Mouse (Mus musculus): ENCODE results near the gene Wdr17. TPM values are rescaled to one million over a fixed set of nuclear protein-coding genes. Genes with fewer than 3 reads are reported as not detected.
"Not testable (repeated sequence)": the region's sequence is repeated elsewhere in the genome, so short reads cannot be mapped to it uniquely, and the experiment has no call there.

Wdr17 gene
- polyA plus RNA-seq, 1 experiment, result 5.5 TPM

- TF ChIP-seq POLR2A (IDR thresholded peaks at IDR 0.05; ENCODE audit: control insufficient read depth, low read depth, low read length), result no peak
- H3K27me3 ChIP-seq (ENCODE audit: control insufficient read depth, insufficient read depth, low read length), result no peaks in the 10 kb centered on the region
- H3K36me3 ChIP-seq (ENCODE audit: control insufficient read depth, insufficient read depth, low read length), result no peaks in the 10 kb centered on the region
- H3K4me3 ChIP-seq (ENCODE audit: control insufficient read depth, low read depth, low read length), result no peak overlapping the region
- no peak overlapping the region for H3K27ac ChIP-seq (ENCODE audit: control insufficient read depth, insufficient read depth, low read depth, low read length)
- H3K4me1 ChIP-seq (ENCODE audit: control insufficient read depth, insufficient read depth, low read length), result no peaks in the 10 kb centered on the region
Observed at GRCm38 (mm10) chr8:54660675-54661074, 226.3 kb downstream of the Wdr17 start.

GRCm38 (mm10) chr8:54659703-54660102, 227.3 kb downstream of the Wdr17 start:
- Histone ChIP-seq H3K4me3 (ENCODE audit: control insufficient read depth, low read depth, low read length) (no peak overlapping the region), H3K36me3 (ENCODE audit: control insufficient read depth, insufficient read depth, low read length) (no peaks in the 10 kb centered on the region), H3K27me3 (ENCODE audit: control insufficient read depth, insufficient read depth, low read length) (no peaks in the 10 kb centered on the region), H3K4me1 (ENCODE audit: control insufficient read depth, insufficient read depth, low read length) (no peaks in the 10 kb centered on the region), H3K27ac (ENCODE audit: control insufficient read depth, insufficient read depth, low read depth, low read length) (no peak overlapping the region)
- TF ChIP-seq POLR2A (IDR thresholded peaks at IDR 0.05; ENCODE audit: control insufficient read depth, low read depth, low read length) (no peak), CTCF (IDR thresholded peaks at IDR 0.05; ENCODE audit: control insufficient read depth, insufficient read depth, insufficient replicate concordance, low read depth, low read length) (no peak)

- no peak overlapping the region for H3K4me3 ChIP-seq (ENCODE audit: control insufficient read depth, low read depth, low read length)
- TF ChIP-seq CTCF (IDR thresholded peaks at IDR 0.05; ENCODE audit: control insufficient read depth, insufficient read depth, insufficient replicate concordance, low read depth, low read length) (no peak), POLR2A (IDR thresholded peaks at IDR 0.05; ENCODE audit: control insufficient read depth, low read depth, low read length) (no peak)
- H3K27ac ChIP-seq (ENCODE audit: control insufficient read depth, insufficient read depth, low read depth, low read length), result no peak overlapping the region
- no peaks in the 10 kb centered on the region for H3K27me3 ChIP-seq (ENCODE audit: control insufficient read depth, insufficient read depth, low read length)
- no peaks in the 10 kb centered on the region for H3K36me3 ChIP-seq (ENCODE audit: control insufficient read depth, insufficient read depth, low read length)
- no peaks in the 10 kb centered on the region for H3K4me1 ChIP-seq (ENCODE audit: control insufficient read depth, insufficient read depth, low read length)
Observed at GRCm38 (mm10) chr8:54638634-54639033, 248.3 kb downstream of the Wdr17 start.

GRCm38 (mm10) chr8:54616710-54617109, 270.3 kb downstream of the Wdr17 start:
- H3K27ac ChIP-seq (ENCODE audit: control insufficient read depth, insufficient read depth, low read depth, low read length); H3K4me3 ChIP-seq (ENCODE audit: control insufficient read depth, low read depth, low read length); H3K4me1 ChIP-seq (ENCODE audit: control insufficient read depth, insufficient read depth, low read length): not testable (repeated sequence)

GRCm38 (mm10) chr8:54610238-54610637, 276.7 kb downstream of the Wdr17 start:
- no peaks in the 10 kb centered on the region for H3K4me1 ChIP-seq (ENCODE audit: control insufficient read depth, insufficient read depth, low read length)
- H3K4me3 ChIP-seq (ENCODE audit: control insufficient read depth, low read depth, low read length), result no peak overlapping the region
- no peaks in the 10 kb centered on the region for H3K36me3 ChIP-seq (ENCODE audit: control insufficient read depth, insufficient read depth, low read length)
- TF ChIP-seq CTCF (IDR thresholded peaks at IDR 0.05; ENCODE audit: control insufficient read depth, insufficient read depth, insufficient replicate concordance, low read depth, low read length), result no peak
- TF ChIP-seq POLR2A (IDR thresholded peaks at IDR 0.05; ENCODE audit: control insufficient read depth, low read depth, low read length), result no peak
- H3K27ac ChIP-seq (ENCODE audit: control insufficient read depth, insufficient read depth, low read depth, low read length), result no peak overlapping the region
- no peaks in the 10 kb centered on the region for H3K27me3 ChIP-seq (ENCODE audit: control insufficient read depth, insufficient read depth, low read length)

More at GRCm38 (mm10) chr8:54616710-54617109, 270.3 kb downstream of the Wdr17 start:
- H3K27me3 ChIP-seq (ENCODE audit: control insufficient read depth, insufficient read depth, low read length); H3K36me3 ChIP-seq (ENCODE audit: control insufficient read depth, insufficient read depth, low read length): not testable (repeated sequence)

- no peaks in the 10 kb centered on the region for H3K36me3 ChIP-seq (ENCODE audit: control insufficient read depth, insufficient read depth, low read length)
- no peaks in the 10 kb centered on the region for H3K4me1 ChIP-seq (ENCODE audit: control insufficient read depth, insufficient read depth, low read length)
- H3K27me3 ChIP-seq (ENCODE audit: control insufficient read depth, insufficient read depth, low read length), result no peaks in the 10 kb centered on the region
- no peak overlapping the region for H3K4me3 ChIP-seq (ENCODE audit: control insufficient read depth, low read depth, low read length)
- no peak overlapping the region for H3K27ac ChIP-seq (ENCODE audit: control insufficient read depth, insufficient read depth, low read depth, low read length)
- TF ChIP-seq POLR2A (IDR thresholded peaks at IDR 0.05; ENCODE audit: control insufficient read depth, low read depth, low read length), result no peak
Observed at GRCm38 (mm10) chr8:54609336-54609735, 277.6 kb downstream of the Wdr17 start.

- H3K27me3 ChIP-seq (ENCODE audit: control insufficient read depth, insufficient read depth, low read length), result no peaks in the 10 kb centered on the region
- TF ChIP-seq CTCF (IDR thresholded peaks at IDR 0.05; ENCODE audit: control insufficient read depth, insufficient read depth, insufficient replicate concordance, low read depth, low read length), result no peak
- TF ChIP-seq POLR2A (IDR thresholded peaks at IDR 0.05; ENCODE audit: control insufficient read depth, low read depth, low read length), result no peak
- H3K4me1 ChIP-seq (ENCODE audit: control insufficient read depth, insufficient read depth, low read length), result peaks cover 2% of the 10 kb centered on the region
Observed at GRCm38 (mm10) chr8:54603440-54603839, 283.5 kb downstream of the Wdr17 start.

GRCm38 (mm10) chr8:54600671-54601251, 286.2 kb downstream of the Wdr17 start, which contains the start of gene Spata4:
Spata4 (plus strand) TSS chr8:54600781.
- TF ChIP-seq CTCF (IDR thresholded peaks at IDR 0.05; ENCODE audit: control insufficient read depth, insufficient read depth, insufficient replicate concordance, low read depth, low read length), result no peak
- peak; percentile 48; the same call in 1 of the 2 replicates for TF ChIP-seq POLR2A (IDR thresholded peaks at IDR 0.05; ENCODE audit: control insufficient read depth, low read depth, low read length)
- peaks cover 2% of the 10 kb centered on the region for H3K4me1 ChIP-seq (ENCODE audit: control insufficient read depth, insufficient read depth, low read length)
- peak within 1 kb of the TSS; percentile 99 for H3K27ac ChIP-seq (ENCODE audit: control insufficient read depth, insufficient read depth, low read depth, low read length)
- peak within 1 kb of the TSS; percentile 94 for H3K4me3 ChIP-seq (ENCODE audit: control insufficient read depth, low read depth, low read length)
- H3K36me3 ChIP-seq (ENCODE audit: control insufficient read depth, insufficient read depth, low read length), result no peaks in the 10 kb centered on the region
- H3K27me3 ChIP-seq (ENCODE audit: control insufficient read depth, insufficient read depth, low read length), result no peaks in the 10 kb centered on the region

More at GRCm38 (mm10) chr8:54603440-54603839, 283.5 kb downstream of the Wdr17 start:
- no peak overlapping the region for H3K4me3 ChIP-seq (ENCODE audit: control insufficient read depth, low read depth, low read length)
- no peak overlapping the region for H3K27ac ChIP-seq (ENCODE audit: control insufficient read depth, insufficient read depth, low read depth, low read length)
- no peaks in the 10 kb centered on the region for H3K36me3 ChIP-seq (ENCODE audit: control insufficient read depth, insufficient read depth, low read length)

Data from testis, adult 2 months (tissue).